Mouse (Mus musculus): ENCODE data around the gene Foxn3.

Foxn3 gene

DNA sequence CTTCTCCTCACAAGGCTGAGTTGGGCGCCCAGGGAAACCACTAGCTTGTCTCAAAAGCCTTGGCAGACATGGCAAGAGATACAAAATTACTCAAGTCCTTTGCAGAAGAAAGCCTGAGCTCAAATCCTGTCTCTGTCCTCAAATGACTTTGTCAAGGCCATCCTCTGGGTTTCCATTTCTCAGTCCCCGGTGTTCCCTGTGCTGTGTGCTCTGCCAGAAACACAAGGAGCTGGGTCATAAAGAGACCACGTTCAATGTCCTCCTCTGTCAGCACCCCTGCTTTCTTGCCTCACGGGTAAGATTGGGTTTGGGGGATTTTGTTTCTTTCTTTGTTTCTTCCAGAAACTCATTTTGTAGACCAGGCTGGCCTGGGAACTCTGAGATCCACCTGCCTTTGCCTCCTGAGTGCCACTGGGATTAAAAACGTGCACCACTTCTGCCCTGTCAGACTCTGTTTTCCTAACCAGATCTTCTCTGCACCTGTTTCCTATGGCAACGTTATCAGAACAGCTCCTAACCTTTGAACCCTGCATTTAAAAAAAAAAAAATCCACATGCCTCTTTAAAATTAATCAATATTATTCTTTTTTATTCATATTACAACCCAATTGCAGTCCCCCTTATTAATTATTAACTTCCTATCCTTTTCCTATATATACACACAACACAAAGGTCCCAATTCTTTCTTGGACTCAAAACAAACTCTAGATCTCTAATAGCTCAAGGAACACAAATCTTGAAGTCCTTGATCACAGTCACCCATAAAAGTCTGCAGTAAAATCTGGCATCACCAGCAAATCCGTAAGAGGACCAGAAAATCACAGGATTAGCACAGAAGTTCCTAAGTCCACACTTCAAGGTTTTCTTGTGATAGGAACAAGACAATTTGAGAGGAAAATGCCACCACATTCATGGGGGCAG lies 144.6 kb downstream of the Foxn3 start:
- DNase-seq (ENCODE audit: low read depth, low spot score): no peak

DNA sequence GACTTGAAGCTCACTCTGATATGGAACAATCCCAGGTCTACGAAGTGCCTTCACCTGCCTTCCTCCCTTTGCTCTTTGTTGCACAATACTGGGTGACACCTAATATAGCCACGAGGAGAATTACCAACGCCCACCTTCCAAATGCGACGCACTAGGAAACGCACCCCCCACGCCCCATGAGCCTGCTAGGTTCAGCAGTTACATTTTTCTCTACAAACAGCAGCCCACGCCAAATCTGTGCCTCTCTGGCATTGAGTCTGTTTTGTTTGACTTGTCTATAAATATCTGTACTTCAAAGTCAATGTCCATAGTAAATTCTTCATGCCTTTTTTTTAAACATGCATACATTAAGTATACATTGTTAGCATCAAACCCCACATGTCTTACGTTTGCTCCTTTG lies 145.5 kb downstream of the Foxn3 start:
- peak; percentile 44 for DNase-seq (ENCODE audit: low read depth, low spot score)

DNA sequence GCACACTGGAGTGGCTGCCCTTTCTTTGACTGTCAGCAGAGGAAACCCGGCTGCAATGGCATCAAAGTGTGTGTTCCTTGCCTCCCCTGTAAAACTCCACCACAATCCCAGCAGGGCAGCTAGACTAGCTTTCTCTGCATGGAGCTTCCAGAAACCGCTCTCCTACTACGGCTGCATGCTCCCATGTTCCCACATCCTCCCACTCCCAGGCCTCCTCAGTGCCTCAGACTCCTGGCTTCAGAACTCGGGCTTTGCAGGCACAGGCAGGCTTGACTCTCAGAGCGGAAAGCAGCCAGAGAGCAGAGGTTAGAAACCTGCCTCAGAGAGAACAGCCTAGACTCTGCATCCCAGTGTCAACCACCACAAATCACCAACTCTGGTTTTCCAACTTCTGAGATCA lies 147.8 kb downstream of the Foxn3 start:
- no peak for DNase-seq (ENCODE audit: low read depth, low spot score)

DNA sequence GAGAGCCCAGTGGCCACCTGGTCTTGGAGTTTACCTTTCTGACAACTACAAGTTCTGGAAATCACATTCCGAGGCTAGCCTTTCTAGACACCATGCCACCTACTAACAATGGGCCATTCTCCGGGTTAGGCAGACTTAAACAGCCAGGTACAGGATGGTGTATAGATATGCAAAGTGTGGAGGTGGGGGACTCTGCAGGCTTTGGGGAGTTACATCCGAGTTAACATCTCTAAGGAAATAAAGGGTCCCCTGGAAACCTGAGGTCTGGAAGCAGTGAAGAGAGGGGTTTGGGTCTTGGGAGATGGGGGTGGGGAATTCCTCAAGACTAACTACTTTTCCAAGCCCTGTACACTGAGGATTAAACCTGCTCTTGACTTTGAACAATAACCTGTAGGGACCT lies 150.9 kb downstream of the Foxn3 start:
- no peak for DNase-seq (ENCODE audit: low read depth, low spot score)

DNA sequence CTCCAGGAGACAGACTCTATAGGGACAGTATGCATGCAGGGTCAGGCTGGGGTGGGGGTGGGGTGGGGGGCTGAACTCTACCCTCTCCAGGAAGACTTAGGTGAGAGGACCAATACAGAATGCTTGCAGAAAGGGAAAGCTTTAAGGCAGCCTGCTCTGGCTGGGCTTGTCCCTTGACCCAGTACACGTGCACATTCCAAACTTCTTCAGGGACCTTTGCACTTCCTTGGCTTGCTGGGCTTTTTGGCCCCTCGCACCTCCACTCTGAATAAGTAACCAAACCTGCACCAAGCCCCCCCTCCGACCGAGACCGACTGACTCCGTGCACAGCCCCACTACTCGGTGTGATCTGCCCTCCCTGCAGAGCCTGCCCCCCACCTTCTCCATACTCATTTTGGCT lies 151.3 kb downstream of the Foxn3 start:
- DNase-seq (ENCODE audit: low read depth, low spot score): no peak

DNA sequence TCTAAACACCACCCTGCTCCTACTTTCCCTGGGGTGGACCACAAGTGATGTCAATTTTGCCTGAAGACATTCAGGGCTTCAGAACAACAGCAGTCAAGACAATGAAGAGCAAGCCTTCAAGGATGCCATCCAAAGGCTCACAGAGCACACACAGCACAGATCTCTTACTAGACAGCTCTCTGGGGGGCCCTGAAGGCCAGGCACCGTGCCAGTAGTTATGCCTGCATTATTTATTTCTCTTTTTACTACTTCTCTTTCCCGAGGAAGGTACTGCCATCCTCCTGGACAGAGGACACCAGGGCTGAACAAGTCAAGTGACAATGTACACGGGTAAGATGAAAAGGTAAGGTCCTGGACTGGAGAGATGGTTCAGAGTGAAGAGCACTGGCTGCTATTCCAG lies 154.7 kb downstream of the Foxn3 start:
- no peak for DNase-seq (ENCODE audit: low read depth, low spot score)

DNA sequence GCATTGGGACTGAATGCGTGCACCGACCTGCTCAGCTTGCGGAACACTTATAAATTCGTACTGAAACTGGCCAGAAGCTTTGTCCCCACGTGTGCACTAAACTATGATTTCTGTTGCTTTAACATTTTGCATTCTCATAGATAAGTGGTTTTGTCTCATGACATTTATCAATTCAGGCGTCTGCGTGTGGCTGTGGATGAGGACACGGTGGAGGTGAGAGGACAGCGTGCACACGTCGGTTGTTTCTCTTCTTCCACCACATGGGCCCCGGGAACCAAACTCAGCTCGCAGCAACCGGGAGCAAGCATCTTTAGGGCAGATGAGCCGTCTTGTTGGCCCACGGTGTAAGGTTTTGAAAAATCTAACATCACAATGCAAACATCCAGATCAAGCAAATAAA lies 155.3 kb downstream of the Foxn3 start:
- DNase-seq (ENCODE audit: low read depth, low spot score): no peak

DNA sequence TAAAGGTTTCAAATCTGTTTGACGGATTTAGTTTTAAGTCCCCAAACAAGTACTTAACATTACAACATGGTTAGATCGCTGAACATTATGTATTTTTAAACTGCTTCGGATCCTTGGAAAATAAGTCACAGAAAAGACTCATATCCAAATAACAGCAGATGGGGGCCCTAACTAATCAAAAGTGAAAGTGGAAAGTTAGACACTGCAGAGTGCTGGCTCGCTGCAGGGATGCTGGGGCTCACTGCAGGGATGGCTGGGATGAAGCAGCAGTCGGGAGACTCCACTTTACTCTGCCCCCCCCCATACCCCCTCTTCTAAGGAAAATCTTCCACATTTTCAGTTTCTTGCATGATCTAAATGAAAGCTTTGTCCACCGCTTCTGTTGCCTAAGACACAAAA lies 156.1 kb downstream of the Foxn3 start:
- DNase-seq (ENCODE audit: low read depth, low spot score): no peak

DNA sequence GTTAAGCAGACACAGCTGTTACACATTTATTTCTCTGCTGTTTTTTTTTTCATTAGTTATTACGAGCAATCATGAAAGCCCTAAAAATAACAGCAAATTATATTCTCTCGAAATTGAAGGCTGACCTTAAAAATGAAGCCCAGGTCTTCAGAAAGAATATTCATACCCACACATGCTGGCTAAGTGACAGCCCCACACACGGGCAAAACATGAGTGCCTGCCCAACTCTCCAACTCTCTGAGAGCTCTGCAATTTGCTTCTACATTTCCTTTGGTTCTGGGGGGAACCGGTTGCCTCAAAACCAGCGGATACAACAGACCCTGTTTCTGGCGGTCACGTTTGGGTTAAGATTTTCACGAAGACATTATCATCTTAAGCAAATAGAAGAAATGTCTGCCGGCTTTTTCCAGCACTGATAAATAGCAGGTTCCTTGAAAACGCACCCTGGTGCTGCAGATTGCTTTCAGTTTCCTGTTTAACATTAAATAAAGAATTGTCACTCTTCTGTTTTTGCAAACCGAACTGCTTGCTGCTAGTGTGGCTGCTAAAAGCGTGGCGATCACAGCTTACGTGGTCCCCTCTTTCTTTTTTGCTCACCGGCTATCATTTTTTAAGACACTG lies 156.6 kb downstream of the Foxn3 start:
- no peak for DNase-seq (ENCODE audit: low read depth, low spot score)

DNA sequence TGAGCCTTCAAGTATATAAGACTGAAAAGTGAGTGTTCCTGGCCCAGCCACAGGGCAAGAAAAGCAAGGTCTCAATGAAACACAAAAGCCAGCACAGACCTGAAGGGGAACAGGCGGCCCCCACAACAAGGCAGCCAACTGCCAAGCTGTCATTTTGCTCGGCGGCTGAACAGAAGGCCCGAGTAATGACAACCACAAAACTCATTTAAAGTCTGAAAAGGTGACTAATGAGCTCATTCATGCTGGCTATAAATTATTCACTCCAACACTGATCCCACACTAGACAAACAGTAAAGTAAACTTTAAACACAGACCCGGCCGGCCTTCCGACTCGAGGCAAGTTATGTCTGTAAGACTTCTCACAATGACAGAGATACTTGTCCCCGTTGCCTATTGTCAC lies 157.1 kb downstream of the Foxn3 start:
- DNase-seq (ENCODE audit: low read depth, low spot score): no peak

DNA sequence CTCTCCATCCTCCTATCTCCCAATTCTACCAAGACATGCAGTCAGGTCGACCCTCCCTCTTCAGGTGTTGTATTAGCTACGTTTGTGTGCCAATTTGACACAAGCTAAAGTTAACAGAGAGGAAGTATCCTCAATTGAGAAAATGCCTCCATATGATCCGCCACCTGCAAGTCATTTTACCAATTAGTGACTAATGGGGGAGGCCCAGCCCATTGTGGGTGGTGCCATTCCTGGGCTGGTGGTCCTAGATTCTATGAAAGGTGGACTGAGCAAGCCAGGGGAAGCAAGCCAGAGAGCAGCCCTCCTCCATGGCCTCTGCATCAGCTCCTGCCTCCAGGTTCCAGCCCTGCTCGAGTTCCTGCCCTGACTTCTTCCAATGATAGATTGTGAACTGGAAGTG lies 158.0 kb downstream of the Foxn3 start:
- DNase-seq (ENCODE audit: low read depth, low spot score): no peak

DNA sequence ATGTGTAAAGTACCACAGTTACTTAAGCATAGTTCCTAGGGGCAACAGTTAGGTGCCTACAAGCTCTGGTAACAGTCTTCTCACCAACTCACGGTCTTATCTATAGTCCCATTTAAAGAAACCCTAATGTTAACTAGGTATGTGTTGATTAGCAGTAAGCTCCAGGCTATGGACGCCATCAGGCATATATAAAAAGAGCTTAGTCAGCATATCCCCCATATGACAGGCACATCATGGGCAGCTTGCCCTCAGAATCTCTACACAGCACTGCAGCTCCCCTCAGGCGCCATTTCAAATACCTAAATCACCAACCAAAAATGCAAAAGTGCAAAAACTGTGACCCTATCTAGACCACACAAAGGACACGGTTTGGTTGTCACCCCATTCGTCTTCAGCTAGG lies 160.4 kb downstream of the Foxn3 start:
- no peak for DNase-seq (ENCODE audit: low read depth, low spot score)

DNA sequence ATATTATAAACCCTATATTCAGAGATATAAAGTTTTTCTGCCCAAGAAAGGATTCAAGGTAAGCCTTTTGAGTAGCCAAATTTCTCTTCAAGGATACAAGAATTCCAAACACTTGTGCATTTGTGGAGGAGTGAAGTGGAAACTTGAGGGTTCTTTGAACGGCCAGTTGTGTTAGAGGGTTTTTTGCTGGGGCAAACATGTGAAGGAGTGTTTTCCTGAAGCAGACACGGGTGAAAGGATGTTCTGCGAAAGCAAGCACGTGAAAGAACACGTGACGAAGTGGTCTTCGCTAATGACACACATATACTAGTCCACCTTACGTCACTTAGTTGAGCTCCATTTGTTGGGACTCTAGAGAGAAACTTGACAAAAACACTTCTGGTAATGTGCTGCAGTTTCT lies 162.5 kb downstream of the Foxn3 start:
- DNase-seq (ENCODE audit: low read depth, low spot score): no peak

DNA sequence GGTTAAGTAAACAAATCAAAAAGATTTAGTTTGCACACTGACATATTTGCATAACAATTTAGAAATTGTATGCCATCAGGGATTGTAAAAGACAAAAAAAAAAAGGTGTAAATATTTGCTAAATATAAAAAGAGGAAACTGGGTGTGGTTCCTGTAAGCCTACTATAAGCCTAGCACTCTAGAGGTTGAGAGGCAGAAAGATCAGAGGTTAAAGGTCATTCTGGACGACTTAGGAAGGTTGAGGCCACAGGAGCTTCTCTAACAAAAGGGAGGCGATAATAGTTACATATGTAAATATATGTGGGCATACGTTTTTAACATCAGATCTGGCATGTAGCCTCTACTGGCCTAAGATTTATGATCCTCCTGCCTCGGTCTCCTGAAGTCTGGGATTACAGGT lies 163.8 kb downstream of the Foxn3 start:
- no peak for DNase-seq (ENCODE audit: low read depth, low spot score)

DNA sequence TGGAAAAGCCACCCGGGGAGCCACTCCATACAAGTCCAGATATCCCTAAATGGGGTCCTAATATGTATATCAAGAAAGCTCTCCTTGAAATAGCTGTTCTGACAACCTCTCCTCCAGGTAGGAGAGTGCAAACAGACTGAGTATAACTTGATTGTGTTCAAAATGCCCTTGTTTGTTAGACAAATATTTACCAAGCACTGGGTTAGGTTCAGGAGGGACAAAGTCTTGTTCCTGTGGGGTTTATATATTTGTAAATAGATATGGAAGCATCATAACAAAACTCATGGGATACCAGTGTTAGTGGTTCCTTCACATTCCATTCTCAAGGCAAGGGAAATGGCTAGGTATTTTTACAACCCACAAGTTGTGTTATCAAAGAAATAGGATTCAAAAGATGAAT lies 166.9 kb downstream of the Foxn3 start:
- DNase-seq (ENCODE audit: low read depth, low spot score): no peak

DNA sequence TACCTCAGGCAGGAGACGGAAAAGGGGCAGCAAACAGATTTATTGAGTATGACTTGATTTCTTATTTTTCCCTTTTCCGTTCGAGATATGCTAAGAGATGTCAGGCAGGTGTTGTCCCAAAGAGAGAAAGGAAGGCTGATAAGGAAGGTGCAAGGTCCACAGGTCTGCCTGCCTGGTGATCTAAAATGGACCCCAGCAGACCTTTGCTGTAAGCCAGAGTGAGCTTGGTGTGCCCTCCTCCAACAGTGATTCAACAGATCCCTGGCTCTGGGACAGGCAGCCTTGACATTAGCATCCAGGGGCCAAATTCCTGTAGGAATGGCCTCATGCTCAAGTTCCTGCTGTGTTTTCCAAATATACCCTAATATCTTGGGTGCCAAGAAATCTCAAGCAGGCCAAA lies 168.3 kb downstream of the Foxn3 start:
- DNase-seq (ENCODE audit: low read depth, low spot score): no peak

DNA sequence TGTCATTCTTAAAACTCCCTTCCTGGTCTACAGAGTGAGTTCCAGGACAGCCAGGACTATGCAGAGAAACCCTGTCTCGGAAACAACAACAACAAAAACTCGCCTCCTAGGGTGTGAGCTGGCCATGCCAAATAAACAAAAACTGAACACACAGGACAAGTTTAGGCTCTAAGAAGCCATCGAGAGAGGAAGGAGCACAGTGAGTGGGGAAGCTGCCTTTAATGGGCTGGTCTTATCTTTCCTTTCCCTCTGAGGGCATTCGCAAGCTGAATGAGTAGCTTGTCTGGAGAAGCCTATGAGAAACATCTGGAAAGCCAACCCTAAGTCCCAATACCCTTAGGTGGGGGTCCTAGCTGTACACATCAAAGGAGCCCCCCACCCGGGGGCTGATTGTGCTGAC lies 168.7 kb downstream of the Foxn3 start:
- no peak for DNase-seq (ENCODE audit: low read depth, low spot score)

DNA sequence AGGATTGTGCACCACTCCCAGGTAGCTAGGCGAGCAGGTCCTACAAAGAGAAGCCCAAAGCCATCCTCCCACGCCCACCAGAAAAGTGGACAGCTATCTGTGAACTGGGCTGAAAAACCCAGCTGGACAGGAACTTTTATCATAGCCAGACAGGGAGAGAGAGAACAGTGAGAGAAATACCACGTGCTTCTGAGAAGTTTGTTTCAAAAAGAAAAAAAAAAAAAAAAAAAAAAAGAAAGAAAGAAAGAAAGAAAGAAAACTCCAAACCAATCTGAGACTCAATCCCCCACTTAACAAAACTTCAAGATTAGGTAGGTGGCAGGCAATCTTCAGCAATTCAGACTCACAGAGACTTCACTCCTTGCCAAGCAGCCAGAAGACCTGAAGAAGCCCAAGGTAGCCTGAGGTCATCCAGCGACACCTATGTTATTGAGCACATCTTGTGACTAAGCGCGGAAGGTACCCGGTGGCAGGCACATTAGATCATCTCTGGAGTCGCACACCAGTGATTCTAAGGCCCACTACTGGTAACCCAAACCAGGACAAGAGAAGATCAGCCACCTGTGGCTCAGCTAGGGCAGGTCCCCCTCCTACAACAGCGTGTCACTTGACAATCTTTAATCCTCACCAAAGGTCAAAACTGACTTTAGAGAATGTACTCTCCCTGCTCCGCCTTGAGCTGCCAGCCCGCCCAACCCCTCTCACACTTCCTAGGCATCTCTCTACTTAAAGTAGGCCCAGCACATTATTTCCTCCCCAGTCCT lies 169.3 kb downstream of the Foxn3 start:
- no peak for DNase-seq (ENCODE audit: low read depth, low spot score)

DNA sequence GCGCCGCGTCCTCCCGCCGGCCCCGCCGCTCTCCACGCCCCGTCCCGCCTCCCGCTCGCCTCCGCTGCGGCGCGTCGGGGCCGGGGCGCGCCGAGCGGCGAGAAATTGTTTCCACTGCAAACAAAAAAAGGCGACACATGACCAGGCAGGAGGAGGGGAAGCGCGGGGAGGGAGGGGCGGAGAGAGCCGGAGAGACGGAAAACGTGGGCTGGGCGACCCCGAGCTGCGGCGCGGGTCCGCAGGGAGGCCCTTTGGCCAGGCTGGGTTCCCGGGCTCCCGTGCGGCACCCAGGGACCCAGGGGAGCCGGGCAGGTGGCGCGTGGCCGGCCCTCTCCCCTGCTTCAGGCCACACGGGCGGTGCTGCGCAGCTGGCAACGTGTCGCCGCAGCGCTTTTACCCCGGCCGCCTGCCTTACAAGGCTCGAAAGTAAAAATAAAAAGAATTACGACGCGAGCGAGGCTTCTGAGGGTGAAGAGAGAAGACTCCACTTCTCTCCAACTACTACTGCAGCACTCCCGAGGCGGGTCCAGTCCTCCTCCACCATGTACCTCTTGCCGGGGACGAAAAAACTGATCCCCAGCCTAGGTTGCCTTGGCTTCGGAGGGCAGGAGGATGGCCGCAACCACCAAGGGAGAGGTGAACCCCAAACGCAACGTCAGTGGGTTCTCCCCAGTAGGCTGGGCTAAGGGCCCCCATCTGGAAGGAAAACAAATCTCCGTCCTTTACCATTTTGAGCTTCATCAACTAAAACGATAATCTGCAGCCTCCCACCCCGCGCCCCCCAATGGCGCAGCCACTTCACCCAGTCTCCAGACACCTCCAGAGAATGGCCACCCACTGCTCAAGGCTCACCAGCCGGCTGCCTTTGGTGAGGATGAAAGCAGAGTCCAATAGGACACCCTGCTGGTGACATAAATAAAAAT lies 170.2 kb downstream of the Foxn3 start:
- DNase-seq (ENCODE audit: low read depth, low spot score): peak; percentile 68

DNA sequence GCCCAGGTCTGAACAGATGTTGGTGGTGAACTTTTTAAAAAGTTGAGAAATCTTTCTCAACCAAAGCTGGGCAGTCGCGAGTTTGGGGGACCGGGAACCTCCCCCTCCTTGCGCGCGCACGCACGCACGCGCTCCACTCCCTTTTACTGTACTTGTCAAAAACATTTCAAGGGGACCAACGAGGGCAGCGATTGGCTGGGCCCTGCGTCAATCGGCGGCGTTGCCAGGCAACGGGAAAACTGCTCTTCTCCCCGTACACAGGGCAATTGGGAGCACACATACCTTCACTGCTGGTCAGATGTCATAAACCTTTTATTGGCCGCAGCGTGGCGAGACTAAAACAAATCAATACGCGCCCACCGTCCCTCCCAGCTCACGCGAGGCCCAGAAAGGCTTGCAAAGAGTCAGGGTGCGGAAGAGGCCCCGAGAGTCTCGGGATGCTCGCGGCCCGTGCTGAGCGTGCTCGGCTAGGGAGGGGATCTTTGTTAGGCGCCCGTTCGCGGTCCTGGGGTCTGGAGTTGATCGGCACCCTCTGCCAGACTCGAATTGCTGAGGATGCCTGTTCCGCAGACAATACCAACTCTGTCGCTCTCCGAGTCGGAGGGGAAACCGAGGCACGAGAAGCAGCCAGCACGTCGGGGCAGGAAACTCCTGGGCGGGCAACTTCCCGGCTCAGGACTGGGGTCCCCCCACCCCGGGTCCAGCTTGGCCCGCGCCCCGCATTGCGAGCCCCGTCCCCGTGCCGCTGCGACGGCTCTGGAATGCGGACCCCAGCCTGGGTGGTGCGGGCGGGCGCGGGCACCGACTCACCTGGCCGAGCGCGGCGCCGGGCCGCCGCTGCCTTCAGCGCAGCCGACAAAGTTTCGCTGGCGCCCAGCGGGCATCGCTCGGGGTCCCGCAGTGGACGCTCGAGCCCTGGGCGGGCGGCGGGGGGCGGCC lies 171.2 kb downstream of the Foxn3 start:
- peak; percentile 96 for DNase-seq (ENCODE audit: low read depth, low spot score)

Data from telencephalon, adult 2 months (tissue).